Mouse (Mus musculus): ENCODE results near the gene Fxn. TPM values are rescaled to one million over a fixed set of nuclear protein-coding genes. Genes with fewer than 3 reads are reported as not detected.

The Fxn gene
- total and polyA plus RNA-seq, 3 experiments: 23.8 to 116 (median 54.0) TPM

GRCm38 (mm10) chr19:24225305-24225696 lies 55.1 kb downstream of the Fxn start:
- TF ChIP-seq CTCF (IDR thresholded peaks at IDR 0.05; ENCODE audit: low read depth, low read length) (no peak), GATA2 (IDR thresholded peaks at IDR 0.05; ENCODE audit: borderline replicate concordance, low read depth, low read length) (no peak), TAL1 (conservative IDR thresholded peaks at IDR 0.05; ENCODE audit: low read depth, low read length) (no peak), GATA1 (IDR thresholded peaks at IDR 0.05; ENCODE audit: borderline replicate concordance, low read length) (no peak), POLR2AphosphoS5 (IDR thresholded peaks at IDR 0.05; ENCODE audit: insufficient replicate concordance, low read depth, low read length) (no peak)
- no peaks in the 10 kb centered on the region for H3K36me3 ChIP-seq (replicated peaks)
- no peaks in the 10 kb centered on the region for H3K9me3 ChIP-seq (replicated peaks)
- peaks cover 10% of the 10 kb centered on the region; the same call in 1 of the 2 replicates for H3K27me3 ChIP-seq (ENCODE audit: insufficient read depth, low read length)
- DNase-seq (ENCODE audit: low spot score): no peak
- H3K4me1 ChIP-seq (ENCODE audit: insufficient read depth, low read depth, low read length): no peaks in the 10 kb centered on the region
- no peak overlapping the region for H3K4me3 ChIP-seq (ENCODE audit: low read depth, low read length)
- no peak for ATAC-seq (ENCODE audit: extremely low read depth, insufficient number of reproducible peaks, low FRiP score, poor library complexity, severe bottlenecking)

- DNase-seq (ENCODE audit: low spot score) (no peak), ATAC-seq (ENCODE audit: extremely low read depth, insufficient number of reproducible peaks, low FRiP score, poor library complexity, severe bottlenecking) (no peak)
Observed at GRCm38 (mm10) chr19:24224500-24225304, 55.7 kb downstream of the Fxn start, which contains the start of gene Tjp2. TSS of gene Tjp2 (minus strand) at chr19:24225030.

GRCm38 (mm10) chr19:24223851-24224251 lies 56.6 kb downstream of the Fxn start:
- H3K4me1 ChIP-seq (ENCODE audit: insufficient read depth, low read depth, low read length): no peaks in the 10 kb centered on the region
- no peak overlapping the region for H3K4me3 ChIP-seq (ENCODE audit: low read depth, low read length)
- TF ChIP-seq CTCF (IDR thresholded peaks at IDR 0.05; ENCODE audit: low read depth, low read length) (no peak), TAL1 (conservative IDR thresholded peaks at IDR 0.05; ENCODE audit: low read depth, low read length) (no peak), GATA2 (IDR thresholded peaks at IDR 0.05; ENCODE audit: borderline replicate concordance, low read depth, low read length) (no peak), GATA1 (IDR thresholded peaks at IDR 0.05; ENCODE audit: borderline replicate concordance, low read length) (no peak), POLR2AphosphoS5 (IDR thresholded peaks at IDR 0.05; ENCODE audit: insufficient replicate concordance, low read depth, low read length) (no peak)

More at GRCm38 (mm10) chr19:24224500-24225304, 55.7 kb downstream of the Fxn start, which contains the start of gene Tjp2:
- Histone ChIP-seq H3K9me3 (replicated peaks) (no peaks in the 10 kb centered on the region), H3K36me3 (replicated peaks) (no peaks in the 10 kb centered on the region), H3K27me3 (ENCODE audit: insufficient read depth, low read length) (peaks cover 10% of the 10 kb centered on the region; the same call in 1 of the 2 replicates), H3K4me1 (ENCODE audit: insufficient read depth, low read depth, low read length) (no peaks in the 10 kb centered on the region), H3K4me3 (ENCODE audit: low read depth, low read length) (no peak within 1 kb of the TSS)
- TF ChIP-seq CTCF (IDR thresholded peaks at IDR 0.05; ENCODE audit: low read depth, low read length) (no peak), POLR2AphosphoS5 (IDR thresholded peaks at IDR 0.05; ENCODE audit: insufficient replicate concordance, low read depth, low read length) (no peak), TAL1 (conservative IDR thresholded peaks at IDR 0.05; ENCODE audit: low read depth, low read length) (no peak), GATA2 (IDR thresholded peaks at IDR 0.05; ENCODE audit: borderline replicate concordance, low read depth, low read length) (no peak), GATA1 (IDR thresholded peaks at IDR 0.05; ENCODE audit: borderline replicate concordance, low read length) (no peak)

GRCm38 (mm10) chr19:24221455-24221854 lies 59.0 kb downstream of the Fxn start:
- Histone ChIP-seq H3K4me3 (ENCODE audit: low read depth, low read length) (no peak overlapping the region), H3K36me3 (replicated peaks) (no peaks in the 10 kb centered on the region), H3K9me3 (replicated peaks) (no peaks in the 10 kb centered on the region), H3K27me3 (ENCODE audit: insufficient read depth, low read length) (peaks cover 14% of the 10 kb centered on the region), H3K4me1 (ENCODE audit: insufficient read depth, low read depth, low read length) (no peaks in the 10 kb centered on the region)
- ATAC-seq (ENCODE audit: extremely low read depth, insufficient number of reproducible peaks, low FRiP score, poor library complexity, severe bottlenecking) (no peak), DNase-seq (ENCODE audit: low spot score) (no peak)
- TF ChIP-seq GATA1 (IDR thresholded peaks at IDR 0.05; ENCODE audit: borderline replicate concordance, low read length) (no peak), TAL1 (conservative IDR thresholded peaks at IDR 0.05; ENCODE audit: low read depth, low read length) (no peak), GATA2 (IDR thresholded peaks at IDR 0.05; ENCODE audit: borderline replicate concordance, low read depth, low read length) (no peak)

More at GRCm38 (mm10) chr19:24223851-24224251, 56.6 kb downstream of the Fxn start:
- H3K9me3 ChIP-seq (replicated peaks): no peaks in the 10 kb centered on the region
- ATAC-seq (ENCODE audit: extremely low read depth, insufficient number of reproducible peaks, low FRiP score, poor library complexity, severe bottlenecking) (no peak), DNase-seq (ENCODE audit: low spot score) (no peak)
- H3K36me3 ChIP-seq (replicated peaks): no peaks in the 10 kb centered on the region
- peaks cover 14% of the 10 kb centered on the region for H3K27me3 ChIP-seq (ENCODE audit: insufficient read depth, low read length)

- TF ChIP-seq GATA2 (IDR thresholded peaks at IDR 0.05; ENCODE audit: borderline replicate concordance, low read depth, low read length) (no peak), TAL1 (conservative IDR thresholded peaks at IDR 0.05; ENCODE audit: low read depth, low read length) (no peak), GATA1 (IDR thresholded peaks at IDR 0.05; ENCODE audit: borderline replicate concordance, low read length) (no peak), CTCF (IDR thresholded peaks at IDR 0.05; ENCODE audit: low read depth, low read length) (no peak), POLR2AphosphoS5 (IDR thresholded peaks at IDR 0.05; ENCODE audit: insufficient replicate concordance, low read depth, low read length) (no peak)
- Histone ChIP-seq H3K9me3 (replicated peaks) (no peaks in the 10 kb centered on the region), H3K4me1 (ENCODE audit: insufficient read depth, low read depth, low read length) (no peaks in the 10 kb centered on the region), H3K36me3 (replicated peaks) (no peaks in the 10 kb centered on the region), H3K4me3 (ENCODE audit: low read depth, low read length) (no peak overlapping the region), H3K27me3 (ENCODE audit: insufficient read depth, low read length) (peaks cover 17% of the 10 kb centered on the region)
- DNase-seq (ENCODE audit: low spot score) (no peak), ATAC-seq (ENCODE audit: extremely low read depth, insufficient number of reproducible peaks, low FRiP score, poor library complexity, severe bottlenecking) (no peak)
Observed at GRCm38 (mm10) chr19:24220795-24221445, 59.5 kb downstream of the Fxn start.

GRCm38 (mm10) chr19:24219011-24219410 lies 61.4 kb downstream of the Fxn start:
- Histone ChIP-seq H3K4me1 (ENCODE audit: insufficient read depth, low read depth, low read length) (no peaks in the 10 kb centered on the region), H3K4me3 (ENCODE audit: low read depth, low read length) (no peak overlapping the region), H3K9me3 (replicated peaks) (no peaks in the 10 kb centered on the region), H3K36me3 (replicated peaks) (no peaks in the 10 kb centered on the region), H3K27me3 (ENCODE audit: insufficient read depth, low read length) (peaks cover 12% of the 10 kb centered on the region)
- TF ChIP-seq TAL1 (conservative IDR thresholded peaks at IDR 0.05; ENCODE audit: low read depth, low read length) (no peak), GATA2 (IDR thresholded peaks at IDR 0.05; ENCODE audit: borderline replicate concordance, low read depth, low read length) (no peak), CTCF (IDR thresholded peaks at IDR 0.05; ENCODE audit: low read depth, low read length) (no peak), GATA1 (IDR thresholded peaks at IDR 0.05; ENCODE audit: borderline replicate concordance, low read length) (no peak), POLR2AphosphoS5 (IDR thresholded peaks at IDR 0.05; ENCODE audit: insufficient replicate concordance, low read depth, low read length) (no peak)
- no peak for DNase-seq (ENCODE audit: low spot score)
- ATAC-seq (ENCODE audit: extremely low read depth, insufficient number of reproducible peaks, low FRiP score, poor library complexity, severe bottlenecking): no peak

Data from G1E (cell line).